Mouse (Mus musculus): Measurements from ENCODE around the gene Sars2.
"Not testable (repeated sequence)": the region's sequence is repeated elsewhere in the genome, so short reads cannot be mapped to it uniquely, and the experiment has no call there.

Sars2 gene

DNA sequence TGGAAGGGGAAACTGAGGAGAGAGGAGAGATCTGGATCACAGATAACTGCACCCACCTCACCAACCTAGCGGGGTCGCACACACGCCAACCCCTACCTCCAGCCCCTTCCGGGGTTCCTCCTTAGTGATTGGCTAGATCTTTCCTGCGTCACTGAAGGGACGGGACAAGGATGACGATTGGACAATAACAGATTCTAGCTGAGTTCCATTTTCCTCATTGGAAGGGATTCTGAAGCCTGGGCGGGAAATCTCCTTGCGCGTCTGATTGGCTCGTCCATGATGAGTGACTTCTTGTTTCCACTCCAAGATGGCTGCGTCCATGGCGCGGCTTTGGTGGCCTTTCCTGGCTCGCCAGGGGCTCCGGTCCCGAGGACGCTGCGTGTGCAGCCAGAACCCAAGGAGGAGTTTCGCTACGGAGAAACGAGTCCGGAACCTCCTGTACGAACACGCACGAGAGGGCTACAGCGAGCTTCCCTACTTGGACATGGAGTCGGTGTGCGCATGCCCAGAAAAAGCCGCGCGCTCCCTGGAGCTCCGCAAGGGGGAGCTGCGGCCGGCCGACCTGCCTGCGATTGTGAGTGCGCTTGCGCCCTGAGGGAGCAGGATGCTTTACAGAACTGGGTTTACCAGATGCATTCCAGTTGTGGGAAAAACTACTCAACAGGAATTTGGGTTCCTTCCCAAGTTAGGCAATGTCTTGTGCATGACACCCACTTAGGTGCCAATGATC lies at the start of gene Sars2, which contains the start of gene Mrps12:
TSS of gene Sars2 (plus strand) at position 284 of the 730 bp plus-strand sequence.
TSS of gene Mrps12 (minus strand) at position 112 of the 730 bp plus-strand sequence.
- DNase-seq, result peak; percentile 97 to 98

DNA sequence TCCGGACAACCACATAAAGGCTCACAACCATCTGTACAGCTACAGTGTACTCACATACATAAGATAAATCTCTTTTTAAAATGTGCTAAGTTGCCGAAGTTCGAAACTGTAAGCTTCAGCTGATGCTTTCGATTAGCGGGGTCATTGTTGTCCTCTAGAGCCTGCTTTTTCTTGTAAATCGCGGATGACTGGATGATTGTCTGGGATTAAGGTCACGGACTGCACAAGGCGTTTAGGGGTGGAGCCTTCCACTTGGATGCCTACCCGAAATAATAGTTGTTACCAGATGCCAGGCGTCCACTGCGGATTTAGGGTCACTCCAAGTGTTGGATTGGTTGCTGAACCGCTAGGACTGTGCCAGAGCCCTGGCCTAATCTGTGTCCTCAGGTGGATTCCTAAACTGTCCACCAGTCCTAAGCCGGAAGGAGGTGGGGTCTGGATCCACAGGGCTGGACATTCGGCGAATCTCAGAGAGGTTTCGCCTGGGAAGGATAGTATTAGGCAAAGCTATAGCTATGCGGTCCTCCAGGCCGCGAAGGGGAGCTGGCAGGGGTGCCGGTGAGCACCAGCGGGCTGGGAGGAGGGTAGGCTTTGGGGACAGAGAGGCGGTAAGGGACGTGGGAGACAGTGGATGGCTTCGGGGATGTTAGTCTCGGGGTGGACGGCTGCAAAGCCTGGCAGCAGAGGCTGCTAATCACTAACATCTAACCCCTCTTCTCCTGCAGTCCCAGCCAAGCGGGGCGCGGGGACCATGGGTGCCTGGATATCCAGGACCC lies 49.1 kb upstream of the Sars2 start, which contains the start of gene Fbxo27:
TSS of gene Fbxo27 (plus strand) at position 305 of the 776 bp plus-strand sequence.
- peak; percentile 76 to 81 for DNase-seq

DNA sequence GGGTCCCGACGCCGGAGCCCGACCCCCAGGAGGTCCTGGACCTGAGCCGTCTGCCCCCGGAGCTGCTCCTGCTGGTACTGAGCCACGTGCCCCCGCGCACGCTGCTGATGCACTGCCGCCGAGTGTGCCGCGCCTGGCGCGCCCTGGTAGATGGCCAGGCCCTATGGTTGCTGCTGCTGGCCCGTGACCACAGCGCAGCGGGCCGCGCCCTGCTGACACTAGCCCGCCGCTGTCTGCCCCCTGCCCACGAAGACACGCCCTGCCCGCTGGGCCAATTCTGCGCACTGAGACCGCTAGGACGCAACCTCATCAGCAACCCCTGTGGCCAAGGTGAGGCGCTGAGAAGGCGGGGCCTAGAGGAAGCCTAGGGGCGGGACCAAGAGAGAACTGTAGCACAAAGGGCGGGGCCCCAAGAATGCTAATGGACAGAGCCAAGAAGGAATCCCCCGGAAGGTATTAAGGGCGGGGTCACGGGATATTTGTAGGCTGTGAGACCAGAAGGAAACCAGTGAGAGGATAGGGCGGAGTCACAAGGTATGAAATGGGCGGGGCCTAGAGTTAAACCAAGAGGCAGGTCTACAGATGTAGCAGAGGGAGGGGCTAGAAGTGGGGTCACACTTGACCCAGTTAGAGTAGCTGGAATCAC lies 48.3 kb upstream of the Sars2 start:
- DNase-seq, result peak; percentile 91 to 97

DNA sequence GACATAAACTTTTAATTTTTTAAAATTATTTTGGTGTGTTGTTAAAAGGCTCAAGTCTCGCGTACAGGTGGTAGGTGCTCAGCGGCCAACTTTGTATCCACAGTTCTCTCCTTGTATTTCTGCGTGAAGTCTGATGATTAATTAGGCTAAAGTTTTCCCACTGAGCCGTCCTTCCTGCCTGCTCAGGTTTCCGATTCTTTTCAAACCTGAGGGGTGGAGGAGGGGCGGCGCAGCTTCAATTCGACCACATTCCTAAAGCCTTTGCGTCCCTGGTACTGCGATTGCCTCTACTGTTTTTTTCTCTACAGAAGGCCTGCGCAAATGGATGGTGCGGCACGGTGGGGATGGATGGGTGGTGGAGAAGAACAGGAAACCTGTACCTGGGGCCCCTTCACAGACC lies 47.4 kb upstream of the Sars2 start:
- DNase-seq, result peak in 1 of 2 experiments; percentile 32

DNA sequence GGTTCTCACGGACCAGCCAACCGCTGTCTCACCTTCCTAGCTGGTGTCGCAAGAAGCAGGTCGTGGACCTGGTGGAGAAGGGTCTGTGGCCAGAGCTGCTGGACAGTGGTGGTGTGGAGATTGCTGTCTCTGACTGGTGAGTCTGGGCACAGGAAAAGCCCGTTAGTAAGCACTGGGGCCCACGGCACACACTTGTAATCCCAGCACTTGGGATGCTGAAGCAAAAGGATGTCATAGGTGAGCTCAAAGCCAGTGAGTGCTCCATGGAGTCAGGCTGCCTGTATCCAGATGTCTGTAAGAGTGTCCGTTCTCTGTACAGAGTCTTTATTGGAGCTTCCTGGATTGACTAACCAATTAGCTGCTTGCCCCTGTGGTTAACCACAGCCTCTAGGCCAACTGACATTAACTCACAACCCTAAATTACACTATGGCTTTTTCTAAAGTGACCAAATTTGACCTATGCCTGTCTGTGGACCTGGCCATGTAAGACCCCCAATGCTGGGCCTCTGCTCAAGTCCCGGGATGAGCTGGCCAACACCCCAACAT lies 46.8 kb upstream of the Sars2 start:
- no peak for DNase-seq

DNA sequence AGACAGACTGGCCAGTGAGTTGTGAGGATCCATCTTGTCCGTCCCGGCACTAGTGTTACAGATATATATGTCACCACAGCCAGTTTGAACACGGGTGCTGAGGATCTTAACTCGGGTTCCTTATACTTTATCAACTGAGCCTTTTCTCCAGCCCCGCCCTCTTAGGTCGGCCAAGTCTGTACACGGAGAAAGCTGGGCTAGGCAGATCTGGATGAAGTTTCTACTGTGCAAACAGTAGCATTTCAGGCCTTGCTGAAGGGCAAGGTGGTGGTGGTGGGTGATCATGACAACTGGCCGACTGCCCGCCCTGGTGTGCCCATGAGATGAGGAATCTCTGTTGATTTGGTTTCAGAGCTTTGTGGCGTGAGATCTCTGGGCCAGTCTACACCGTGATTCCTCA lies 44.5 kb upstream of the Sars2 start:
- DNase-seq, result no peak

DNA sequence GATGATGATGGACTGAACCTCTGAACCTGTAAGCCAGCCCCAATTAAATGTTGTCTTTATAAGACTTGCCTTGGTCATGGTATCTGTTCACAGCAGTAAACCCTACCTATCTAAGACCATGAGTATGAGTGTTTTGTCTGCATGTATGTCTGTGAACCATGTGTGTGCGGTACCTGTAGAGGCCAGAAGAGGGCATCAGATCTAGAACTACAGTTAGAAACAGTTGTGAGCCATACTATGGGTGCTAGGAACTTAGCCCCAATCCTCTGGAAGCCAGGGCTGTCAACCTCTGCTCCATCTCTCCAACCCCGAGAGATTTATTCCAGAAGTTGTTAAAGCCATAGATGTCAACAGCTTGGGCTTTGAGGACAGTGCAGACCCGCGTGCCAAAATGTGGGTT lies 41.5 kb upstream of the Sars2 start:
- no peak for DNase-seq

DNA sequence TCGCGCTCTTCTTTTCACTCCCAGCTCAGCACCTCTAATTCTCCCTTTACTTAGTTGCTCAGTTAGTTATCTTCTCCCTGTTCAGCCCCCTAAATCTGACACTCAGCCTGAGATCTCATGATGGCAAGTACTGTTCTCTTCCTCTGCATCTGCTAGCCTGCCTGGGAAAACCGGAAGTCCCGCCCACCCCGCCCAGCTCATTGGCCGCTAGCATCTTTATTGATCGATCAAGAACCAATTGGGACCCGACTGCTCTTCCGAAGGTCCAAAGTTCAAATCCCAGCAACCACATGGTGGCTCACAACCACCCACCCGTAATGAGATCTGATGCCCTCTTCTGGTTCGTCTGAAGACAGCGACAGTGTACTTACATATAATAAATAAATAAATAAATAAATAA lies 40.5 kb upstream of the Sars2 start:
- DNase-seq, result not testable (repeated sequence)

DNA sequence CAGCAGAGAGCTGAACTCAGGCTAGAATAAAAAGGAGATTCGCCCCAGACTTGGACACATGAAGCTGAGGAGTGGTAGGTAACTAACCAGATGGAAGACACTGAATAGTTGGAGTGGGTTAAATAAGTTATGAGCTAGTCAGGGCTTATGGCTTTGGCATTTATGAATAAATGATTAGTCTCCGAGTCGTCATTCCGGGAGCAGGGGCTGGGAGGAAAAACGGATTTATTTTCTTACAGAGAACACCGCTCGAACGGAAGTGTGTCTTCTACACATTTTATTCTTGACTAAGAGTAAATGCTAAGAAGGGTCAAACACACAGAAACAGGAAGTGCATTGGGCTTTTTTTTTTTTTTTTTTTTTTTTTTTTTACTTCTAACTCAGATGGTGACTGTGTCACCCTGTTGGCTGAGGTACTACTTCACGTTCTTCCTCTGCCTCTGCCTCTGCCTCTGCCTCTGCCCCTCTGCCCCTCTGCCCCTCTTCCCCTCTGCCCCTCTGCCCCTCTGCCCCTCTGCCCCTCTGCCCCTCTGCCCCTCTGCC lies 39.1 kb upstream of the Sars2 start:
- no peak for DNase-seq

DNA sequence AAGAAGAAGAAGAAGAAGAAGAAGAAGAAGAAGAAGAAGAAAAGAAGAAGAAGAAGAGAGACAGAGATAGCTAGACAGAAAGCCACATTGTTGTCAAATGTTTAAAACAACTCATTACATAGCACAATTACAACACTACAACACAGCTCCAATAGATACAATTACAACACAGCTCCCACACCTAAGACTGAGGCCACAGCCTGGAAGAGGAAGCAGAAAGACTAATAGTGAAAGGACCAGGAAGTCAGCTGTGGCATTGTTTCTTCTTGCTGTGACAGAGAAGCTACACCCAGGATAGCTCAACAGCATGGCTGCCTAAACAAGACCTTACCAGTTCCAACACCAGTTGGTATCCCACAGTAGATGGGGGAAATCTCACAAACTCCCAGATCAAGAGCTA lies 32.3 kb upstream of the Sars2 start:
- DNase-seq, result no peak

DNA sequence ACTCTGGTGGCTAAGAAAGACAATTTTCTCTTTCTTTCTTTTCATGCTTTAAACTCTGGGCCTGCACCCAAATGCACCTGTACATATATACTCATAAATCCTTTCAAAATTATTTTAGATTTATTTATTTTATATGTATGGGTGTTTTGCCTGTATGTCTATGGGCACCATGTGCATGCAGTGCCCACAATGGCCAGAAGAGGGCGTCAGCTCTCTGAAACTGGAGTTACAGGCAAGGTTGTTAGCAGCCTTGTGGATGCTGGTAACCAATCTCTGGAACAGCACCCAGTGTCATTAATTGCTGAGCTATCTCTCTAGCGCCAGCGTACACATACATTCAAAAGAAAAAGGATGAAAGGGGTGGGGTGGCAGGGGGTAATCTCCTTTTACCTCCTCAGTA lies 30.8 kb upstream of the Sars2 start:
- DNase-seq, result no peak

DNA sequence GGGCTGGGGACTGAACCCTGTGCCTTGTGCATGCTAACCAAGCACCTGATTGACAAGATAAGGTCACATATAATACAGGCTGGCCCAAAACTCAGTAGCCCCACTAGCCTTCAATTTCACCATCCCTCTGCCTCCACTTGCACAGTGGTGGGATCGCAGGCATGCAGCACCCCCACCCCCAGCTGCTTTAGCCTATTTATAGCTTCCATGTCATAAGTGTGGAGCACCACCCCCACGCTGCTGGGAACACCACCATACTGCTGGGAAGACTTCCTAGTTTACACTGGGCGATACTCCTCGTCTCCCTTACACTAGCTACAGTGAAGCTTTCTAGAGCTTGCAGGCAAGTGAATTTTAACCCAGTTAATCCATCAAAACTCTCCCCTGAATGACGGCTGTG lies 27.1 kb upstream of the Sars2 start:
- no peak for DNase-seq

DNA sequence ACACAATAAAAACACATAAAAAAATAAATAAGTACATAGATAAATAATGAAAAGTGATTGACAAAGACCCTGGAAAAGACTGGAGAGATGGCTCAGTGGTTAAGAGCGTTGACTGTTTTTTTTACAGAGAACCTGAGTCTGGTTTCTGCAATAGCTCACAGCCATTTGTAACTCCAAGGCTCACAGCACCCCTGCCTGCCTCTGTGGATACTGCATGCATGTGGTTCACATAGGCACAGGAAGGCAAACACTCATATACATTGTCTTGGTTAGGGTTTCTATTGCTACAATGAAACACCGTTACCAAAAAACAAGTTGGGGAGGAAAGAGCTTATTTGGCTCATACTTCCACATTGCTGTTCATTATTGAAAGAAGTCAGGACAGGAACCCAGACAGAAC lies 26.2 kb upstream of the Sars2 start:
- DNase-seq, result no peak

DNA sequence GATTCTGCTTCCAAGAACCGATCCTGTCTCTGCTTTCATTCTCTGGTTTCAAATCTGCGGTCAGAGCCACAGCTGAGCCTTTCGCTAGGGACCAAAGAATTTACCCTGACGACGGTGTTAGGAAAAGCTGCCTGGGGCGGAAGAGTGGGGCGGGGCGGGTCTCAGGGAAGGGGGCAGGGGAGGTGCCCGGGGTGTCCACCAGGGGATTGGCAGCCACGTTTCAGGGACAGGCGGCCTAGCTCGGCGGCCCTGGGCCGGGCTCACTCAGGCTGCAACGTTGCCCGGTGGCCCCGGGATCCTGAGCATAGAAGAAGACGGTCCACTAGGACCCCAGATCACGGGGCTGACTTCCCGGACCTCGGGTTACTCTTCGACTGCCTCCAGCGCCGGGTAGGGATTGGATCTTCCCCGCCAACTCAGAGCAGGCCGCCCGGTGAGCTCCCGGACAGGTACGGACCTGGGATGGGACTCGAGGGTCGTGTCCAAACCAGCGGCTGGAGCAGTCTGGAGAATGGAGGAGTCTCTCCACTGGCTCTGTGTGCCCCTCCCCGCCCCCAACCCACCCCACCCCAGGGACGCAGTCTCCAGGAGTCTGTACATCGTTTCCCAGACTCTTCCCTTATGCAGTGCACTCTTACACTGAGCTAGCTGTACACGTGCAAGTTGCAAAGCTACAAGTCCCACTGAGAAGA lies 25.1 kb upstream of the Sars2 start, which contains the start of gene Fbxo17:
TSS of gene Fbxo17 (plus strand) at position 215 of the 692 bp plus-strand sequence.
- DNase-seq, result peak; percentile 60 to 68

DNA sequence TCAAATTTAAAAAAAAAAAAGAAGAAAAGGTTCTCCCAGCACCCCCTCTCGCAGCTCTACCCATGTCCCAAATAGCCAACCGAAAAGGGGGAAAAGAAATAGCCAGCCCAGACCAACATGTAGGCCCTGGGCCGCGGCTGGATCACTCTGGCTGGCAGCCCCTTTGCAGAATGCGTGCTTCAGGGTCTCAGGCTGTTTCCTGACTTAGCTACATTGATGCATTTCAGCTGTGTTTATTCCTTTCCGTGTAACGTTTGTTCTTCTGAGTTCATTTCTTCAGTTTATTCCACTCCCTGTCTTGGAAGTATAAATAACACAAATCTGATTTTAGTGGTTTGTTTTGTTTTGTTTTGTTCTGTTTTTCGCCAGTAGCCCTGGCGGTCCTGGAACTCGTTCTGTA lies 24.1 kb upstream of the Sars2 start:
- DNase-seq, result no peak

DNA sequence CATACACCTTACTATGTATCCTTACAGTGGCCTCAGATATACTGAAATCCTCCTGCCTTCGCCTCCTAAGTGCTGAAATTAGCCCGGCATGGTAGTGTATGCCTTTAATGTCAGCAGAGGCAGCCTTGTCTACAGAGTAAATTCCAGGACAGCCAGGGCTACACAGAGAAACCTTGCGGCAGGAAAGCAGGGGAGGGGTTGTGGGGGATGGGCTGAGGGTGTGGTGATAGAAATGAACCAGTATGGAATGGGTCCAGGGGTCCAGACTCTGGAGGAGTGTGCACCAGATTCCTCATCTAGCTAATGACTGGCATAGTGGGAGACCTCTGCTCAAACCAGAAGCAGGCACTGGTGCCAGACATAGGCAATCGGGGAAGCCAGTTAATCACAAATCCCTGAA lies 22.6 kb upstream of the Sars2 start:
- DNase-seq, result no peak

DNA sequence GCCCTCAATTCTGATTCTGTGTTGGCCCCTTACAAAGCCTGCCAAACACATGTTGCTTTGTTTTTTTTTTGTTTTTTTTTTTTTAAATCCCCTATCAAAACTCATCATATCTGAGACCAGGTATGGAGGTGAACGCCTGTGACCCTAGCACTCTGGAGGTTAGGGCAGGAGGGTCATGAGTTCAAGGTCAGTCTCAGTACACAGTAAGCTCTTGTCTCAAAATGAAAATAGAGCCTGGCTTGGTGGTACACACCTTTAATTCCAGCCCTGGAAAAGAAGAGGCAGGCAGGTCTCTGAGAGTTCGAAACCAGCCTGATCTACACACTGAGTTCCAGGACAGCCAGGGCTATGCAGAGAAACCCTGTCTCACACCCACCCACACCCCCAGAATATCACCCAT lies 22.1 kb upstream of the Sars2 start:
- DNase-seq, result no peak

DNA sequence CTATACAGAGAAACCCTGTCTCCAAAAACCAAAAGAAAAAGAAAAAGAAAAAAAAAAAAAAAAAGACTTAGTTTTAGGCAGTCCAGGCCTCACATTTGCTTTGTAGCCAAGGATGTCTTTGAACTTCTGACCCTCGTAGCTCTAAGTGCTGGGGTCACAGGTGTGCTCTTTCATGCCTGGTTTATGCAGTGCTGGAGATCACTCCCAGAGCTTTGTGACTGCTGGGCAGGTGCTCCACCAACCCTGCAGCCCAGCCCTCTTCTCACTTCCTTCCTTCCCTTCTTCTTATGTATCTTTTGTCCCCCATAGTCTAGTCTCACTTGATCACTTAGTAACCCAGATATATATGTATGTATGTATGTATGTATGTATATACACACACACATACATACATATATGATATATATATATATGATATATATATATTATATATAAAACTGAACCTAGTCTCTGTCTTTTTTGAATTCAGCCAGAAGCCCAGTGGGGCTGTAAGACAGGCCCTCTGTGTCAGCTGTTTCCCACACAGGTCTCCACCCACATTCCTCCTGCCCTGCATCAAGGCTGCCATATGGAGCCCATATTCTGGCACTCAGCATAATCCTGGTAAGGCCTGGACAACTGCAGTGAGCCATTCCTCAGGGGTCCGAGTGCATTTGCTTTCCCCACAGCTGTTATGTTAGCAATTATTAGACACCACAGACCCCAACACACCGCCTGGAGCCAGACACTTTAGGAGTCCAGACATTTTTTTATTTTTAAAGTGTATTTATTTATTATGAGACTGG lies 20.8 kb upstream of the Sars2 start:
- DNase-seq, result no peak

DNA sequence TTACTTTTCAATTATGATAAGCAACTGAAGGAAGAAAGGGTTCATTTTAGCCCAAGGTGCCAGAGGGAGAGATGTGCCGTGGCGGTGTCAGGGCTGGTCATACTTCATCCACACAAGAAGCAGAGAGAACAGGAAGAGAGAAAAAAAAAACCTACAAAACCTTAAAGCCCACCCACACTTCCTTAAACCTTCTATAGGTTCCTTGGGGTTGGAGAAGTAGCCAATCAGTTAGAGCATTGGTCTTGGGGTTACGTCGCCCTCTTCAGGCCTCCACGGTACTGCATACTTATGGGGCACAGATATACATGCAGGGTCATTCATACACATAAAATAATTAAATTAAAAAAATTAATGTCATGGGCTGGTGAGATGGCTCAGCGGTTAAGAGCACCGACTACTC lies 19.7 kb upstream of the Sars2 start:
- DNase-seq, result no peak

DNA sequence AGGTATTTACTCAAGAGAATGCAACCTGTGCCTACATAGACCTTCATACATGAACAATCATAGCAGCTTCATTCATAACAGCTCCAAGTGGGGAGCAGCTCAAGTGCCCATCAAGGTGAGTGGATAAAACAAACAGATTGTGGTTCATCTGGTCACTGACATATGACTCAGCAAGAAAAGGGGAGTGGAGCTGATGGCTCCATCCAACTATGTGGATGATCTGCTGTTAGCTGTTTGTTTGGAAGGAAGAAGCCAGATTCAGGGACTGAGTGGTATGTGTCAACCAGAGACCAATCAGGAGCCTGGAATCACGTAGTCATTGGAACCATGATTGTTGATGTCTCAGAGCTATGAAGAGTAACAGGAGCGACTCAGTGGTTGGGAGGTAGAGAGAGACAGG lies 17.2 kb upstream of the Sars2 start:
- DNase-seq, result no peak

DNA sequence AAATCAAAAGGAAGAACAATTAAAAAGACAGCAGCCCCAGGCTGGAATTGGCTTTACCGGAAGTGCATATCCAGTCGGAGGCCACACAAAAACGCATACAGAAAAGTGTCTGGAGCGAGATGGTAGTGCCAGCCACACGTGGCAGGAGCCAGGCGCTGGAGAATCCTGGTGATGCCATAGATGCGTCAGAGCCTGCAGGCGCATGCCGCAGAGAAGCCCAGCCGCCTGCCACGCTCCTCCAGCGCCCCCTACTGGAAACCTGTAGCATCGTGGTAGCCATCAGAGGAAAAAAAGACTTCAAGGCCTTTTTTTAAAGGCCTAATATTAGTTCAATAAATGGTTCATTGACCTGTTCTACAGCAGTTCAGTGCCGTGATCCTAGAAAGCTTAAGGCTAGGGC lies 15.2 kb upstream of the Sars2 start:
- peak; percentile 87 to 88 for DNase-seq

Measured in cerebellum, adult 18-20 months (tissue).